Mouse (Mus musculus): ENCODE measurements around the gene Fgfr2.

- no peak for TF ChIP-seq CTCF (IDR thresholded peaks at IDR 0.05; ENCODE audit: borderline replicate concordance, insufficient read depth, low read length)
- TF ChIP-seq POLR2A (IDR thresholded peaks at IDR 0.05; ENCODE audit: low read depth, low read length), result no peak
These were observed 2864.3 kb downstream of the Fgfr2 start for GRCm38 (mm10) chr7:130258704-130259295.
